ENCODE assay signal across 17 mouse cellular contexts in genomic region chr6:100474326-100474725, GRCm38 (mm10).
"Had no signal": no experiment of that assay in that cellular context is flagged by ENCODE, and none has a peak within 500 bp of the region (broad histone marks: within the 10 kb centered on the region; RNA-seq: fewer than 3 reads in every experiment).

No protein-coding gene starts in this region.

- H3K27me3 ChIP-seq: liver, embryonic 13.5 days; neural tube, embryonic 13.5 days had no signal

- H3K9ac ChIP-seq: liver, embryonic 13.5 days; neural tube, embryonic 13.5 days had no signal

- H3K27ac ChIP-seq: liver, embryonic 13.5 days; macrophage; neural tube, embryonic 13.5 days; stomach, postnatal 0 days had no signal

- H3K4me3 ChIP-seq: liver, embryonic 13.5 days; myocyte; neural tube, embryonic 13.5 days had no signal

- H3K4me2 ChIP-seq: liver, embryonic 13.5 days; neural tube, embryonic 13.5 days had no signal

- H3K36me3 ChIP-seq: liver, embryonic 13.5 days; neural tube, embryonic 13.5 days had no signal

- H3K4me1 ChIP-seq: neural tube, embryonic 13.5 days had no signal

- DNase-seq: kidney, adult 9 months; kidney, postnatal 14 days; kidney, postnatal 4 days; liver, embryonic 13.5 days; lung, adult 2 months; lung, postnatal 14 days; midbrain, embryonic 14.5 days; right cerebral cortex, adult 18-20 months; right cerebral cortex, postnatal 14 days; right cerebral cortex, postnatal 4 days; thymus, adult 2 months; thymus, postnatal 14 days; thymus, postnatal 4 days had no signal
